Mouse (Mus musculus): ENCODE data around the gene Fcmr. TPM values are rescaled to one million over a fixed set of nuclear protein-coding genes. Genes with fewer than 3 reads are reported as not detected.

Fcmr gene
- total and polyA plus RNA-seq, 2 experiments from 2014 or later: 1.9 TPM; not detected in 1

- Histone ChIP-seq H3K36me3 (replicated peaks; ENCODE audit: control insufficient read depth, insufficient read depth, low read length) (no peaks in the 10 kb centered on the region), H3K4me3 (ENCODE audit: low read depth, low read length) (no peak within 1 kb of the TSS), H3K27me3 (ENCODE audit: control insufficient read depth, insufficient read depth, low read length) (no peaks in the 10 kb centered on the region), H3K27ac (ENCODE audit: low read depth) (no peak within 1 kb of the TSS), H3K4me2 (ENCODE audit: low read depth, low read length) (no peak within 1 kb of the TSS), H3K4me1 (ENCODE audit: control insufficient read depth, insufficient read depth) (0 out of 2 replicates have a peak, but pooled peaks cover 8% of the 10 kb centered on the region), H3K9ac (replicated peaks; ENCODE audit: low read depth, low read length) (no peak within 1 kb of the TSS), H3K9me3 (replicated peaks; ENCODE audit: control insufficient read depth, low read length) (no peaks in the 10 kb centered on the region)
- WGBS: 84% methylated on average over 5 of the region's 5 CpGs
- TF ChIP-seq CTCF (IDR thresholded peaks at IDR 0.05; ENCODE audit: low read depth) (no peak), EP300 (IDR thresholded peaks at IDR 0.05; ENCODE audit: low read depth) (no peak)
- ATAC-seq (ENCODE audit: insufficient read depth, low read depth) (no peak), DNase-seq (ENCODE audit: low spot score) (no peak)
Measured at GRCm38 (mm10) chr1:130826448-130826847, 39.0 kb upstream of the Fcmr start, which contains the start of gene Pigr. TSS of gene Pigr (plus strand) at chr1:130826684.

- no peaks in the 10 kb centered on the region for H3K9me3 ChIP-seq (replicated peaks; ENCODE audit: control insufficient read depth, low read length)
- H3K4me3 ChIP-seq (ENCODE audit: low read depth, low read length): no peak overlapping the region
- H3K9ac ChIP-seq (replicated peaks; ENCODE audit: low read depth, low read length): no peak overlapping the region
- DNase-seq (ENCODE audit: low spot score): no peak
- 0 out of 2 replicates have a peak, but pooled peaks cover 8% of the 10 kb centered on the region for H3K4me1 ChIP-seq (ENCODE audit: control insufficient read depth, insufficient read depth)
- no peaks in the 10 kb centered on the region for H3K27me3 ChIP-seq (ENCODE audit: control insufficient read depth, insufficient read depth, low read length)
- no peak overlapping the region for H3K27ac ChIP-seq (ENCODE audit: low read depth)
- H3K36me3 ChIP-seq (replicated peaks; ENCODE audit: control insufficient read depth, insufficient read depth, low read length): no peaks in the 10 kb centered on the region
- TF ChIP-seq EP300 (IDR thresholded peaks at IDR 0.05; ENCODE audit: low read depth): no peak
- no peak for TF ChIP-seq CTCF (IDR thresholded peaks at IDR 0.05; ENCODE audit: low read depth)
- ATAC-seq (ENCODE audit: insufficient read depth, low read depth): no peak
- H3K4me2 ChIP-seq (ENCODE audit: low read depth, low read length): no peak overlapping the region
- WGBS: 65% methylated on average over 4 of the region's 4 CpGs
Measured at GRCm38 (mm10) chr1:130828656-130829055, 36.8 kb upstream of the Fcmr start.

- H3K4me1 ChIP-seq (ENCODE audit: control insufficient read depth, insufficient read depth): 0 out of 2 replicates have a peak, but pooled peaks cover 8% of the 10 kb centered on the region
- no peak overlapping the region for H3K4me2 ChIP-seq (ENCODE audit: low read depth, low read length)
- 37% methylated on average over 8 of the region's 8 CpGs for WGBS
- H3K9me3 ChIP-seq (replicated peaks; ENCODE audit: control insufficient read depth, low read length): no peaks in the 10 kb centered on the region
- no peaks in the 10 kb centered on the region for H3K27me3 ChIP-seq (ENCODE audit: control insufficient read depth, insufficient read depth, low read length)
- ATAC-seq (ENCODE audit: insufficient read depth, low read depth) (no peak), DNase-seq (ENCODE audit: low spot score) (no peak)
- no peaks in the 10 kb centered on the region for H3K36me3 ChIP-seq (replicated peaks; ENCODE audit: control insufficient read depth, insufficient read depth, low read length)
- no peak overlapping the region for H3K27ac ChIP-seq (ENCODE audit: low read depth)
- H3K9ac ChIP-seq (replicated peaks; ENCODE audit: low read depth, low read length): no peak overlapping the region
- H3K4me3 ChIP-seq (ENCODE audit: low read depth, low read length): no peak overlapping the region
- TF ChIP-seq CTCF (IDR thresholded peaks at IDR 0.05; ENCODE audit: low read depth) (no peak), EP300 (IDR thresholded peaks at IDR 0.05; ENCODE audit: low read depth) (no peak)
Measured at GRCm38 (mm10) chr1:130829906-130830830, 35.3 kb upstream of the Fcmr start.

- DNase-seq (ENCODE audit: low spot score): no peak
- Histone ChIP-seq H3K4me2 (ENCODE audit: low read depth, low read length) (no peak overlapping the region), H3K36me3 (replicated peaks; ENCODE audit: control insufficient read depth, insufficient read depth, low read length) (no peaks in the 10 kb centered on the region), H3K27ac (ENCODE audit: low read depth) (no peak overlapping the region), H3K9me3 (replicated peaks; ENCODE audit: control insufficient read depth, low read length) (no peaks in the 10 kb centered on the region), H3K4me3 (ENCODE audit: low read depth, low read length) (no peak overlapping the region), H3K27me3 (ENCODE audit: control insufficient read depth, insufficient read depth, low read length) (no peaks in the 10 kb centered on the region), H3K4me1 (ENCODE audit: control insufficient read depth, insufficient read depth) (0 out of 2 replicates have a peak, but pooled peaks cover 8% of the 10 kb centered on the region), H3K9ac (replicated peaks; ENCODE audit: low read depth, low read length) (no peak overlapping the region)
- WGBS: 73% methylated on average over 5 of the region's 5 CpGs
- TF ChIP-seq EP300 (IDR thresholded peaks at IDR 0.05; ENCODE audit: low read depth) (no peak), CTCF (IDR thresholded peaks at IDR 0.05; ENCODE audit: low read depth) (no peak)
- ATAC-seq (ENCODE audit: insufficient read depth, low read depth): no peak
Measured at GRCm38 (mm10) chr1:130832230-130833149, 33.0 kb upstream of the Fcmr start.

GRCm38 (mm10) chr1:130835161-130835936 lies 30.1 kb upstream of the Fcmr start:
- Histone ChIP-seq H3K9ac (replicated peaks; ENCODE audit: low read depth, low read length) (no peak overlapping the region), H3K36me3 (replicated peaks; ENCODE audit: control insufficient read depth, insufficient read depth, low read length) (no peaks in the 10 kb centered on the region), H3K27ac (ENCODE audit: low read depth) (no peak overlapping the region), H3K9me3 (replicated peaks; ENCODE audit: control insufficient read depth, low read length) (no peaks in the 10 kb centered on the region), H3K4me2 (ENCODE audit: low read depth, low read length) (no peak overlapping the region), H3K4me1 (ENCODE audit: control insufficient read depth, insufficient read depth) (0 out of 2 replicates have a peak, but pooled peaks cover 2% of the 10 kb centered on the region), H3K4me3 (ENCODE audit: low read depth, low read length) (no peak overlapping the region), H3K27me3 (ENCODE audit: control insufficient read depth, insufficient read depth, low read length) (no peaks in the 10 kb centered on the region)
- no peak for DNase-seq (ENCODE audit: low spot score)
- 84% methylated on average over 6 of the region's 6 CpGs for WGBS
- ATAC-seq (ENCODE audit: insufficient read depth, low read depth): no peak
- no peak for TF ChIP-seq CTCF (IDR thresholded peaks at IDR 0.05; ENCODE audit: low read depth)
- TF ChIP-seq EP300 (IDR thresholded peaks at IDR 0.05; ENCODE audit: low read depth): no peak

Data from heart, postnatal 0 days (tissue).